Mouse (Mus musculus): ENCODE results near the gene Cd2ap.

Gene Cd2ap

DNA sequence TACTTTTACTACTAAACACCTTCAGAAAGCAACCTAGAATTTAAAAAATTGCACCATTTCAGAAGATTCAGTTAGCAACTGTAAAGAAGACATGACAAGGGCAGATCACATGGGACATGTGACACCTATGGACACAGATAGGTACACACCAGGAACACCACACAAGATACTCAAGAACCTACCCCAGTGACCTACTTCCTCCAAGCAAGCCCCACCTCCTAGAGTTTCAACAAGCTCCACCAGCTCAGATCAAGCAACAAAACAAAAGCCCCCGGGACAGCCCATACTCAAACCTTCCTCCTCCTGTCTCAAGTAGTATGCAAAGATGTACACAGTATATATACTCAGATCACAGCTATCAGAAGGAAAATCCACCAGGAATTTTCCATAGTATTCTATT is 16.1 kb downstream of the Cd2ap start:
- no peak for DNase-seq (ENCODE audit: low read depth, low spot score)

- DNase-seq (ENCODE audit: low read depth, low spot score): peak; percentile 43
Measured at GRCm38 (mm10) chr17:42857506-42857905, 19.0 kb downstream of the Cd2ap start.

- no peak for DNase-seq (ENCODE audit: low read depth, low spot score)
Measured at GRCm38 (mm10) chr17:42847108-42847507, 29.4 kb downstream of the Cd2ap start.

GRCm38 (mm10) chr17:42837193-42837592 is 39.3 kb downstream of the Cd2ap start:
- DNase-seq (ENCODE audit: low read depth, low spot score): no peak

DNA sequence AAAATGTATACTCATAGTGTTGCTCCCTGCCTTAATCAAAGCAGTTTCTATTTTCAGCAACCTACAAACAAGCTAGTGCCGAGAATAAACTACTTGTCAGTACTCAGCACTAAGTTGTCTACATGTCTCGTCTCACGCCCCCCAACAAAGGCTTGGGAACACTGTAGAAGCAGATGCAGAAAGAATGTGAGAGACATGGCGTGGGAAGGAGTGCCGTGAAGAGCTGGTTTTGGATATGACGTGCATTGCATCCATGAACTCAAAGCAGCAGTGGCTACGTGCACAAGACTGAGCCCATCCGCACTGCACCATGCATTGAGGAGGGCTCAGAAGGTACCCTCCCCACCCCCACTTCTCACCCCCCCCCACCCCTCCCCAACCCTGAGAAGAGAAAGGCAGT is 53.7 kb downstream of the Cd2ap start:
- DNase-seq (ENCODE audit: low read depth, low spot score): no peak

DNA sequence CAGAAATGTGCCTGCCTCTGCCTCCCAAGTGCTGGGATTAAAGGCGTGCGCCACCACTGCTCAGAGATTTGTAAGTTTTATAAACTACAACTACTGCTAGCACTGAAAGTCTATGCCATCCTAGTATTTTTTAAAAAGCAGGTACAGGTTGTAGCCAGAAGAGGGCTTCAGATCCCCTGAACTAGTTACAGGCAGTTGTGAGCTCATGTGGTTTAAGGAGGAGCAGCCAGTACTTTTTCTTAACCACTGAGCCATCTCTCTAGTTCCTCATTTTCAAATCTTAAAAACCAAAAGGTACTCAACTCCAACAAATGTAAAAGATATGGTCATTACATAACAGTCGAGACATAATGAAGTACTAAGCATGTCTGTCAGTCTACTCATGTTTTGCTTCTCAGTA is 61.1 kb downstream of the Cd2ap start:
- no peak for DNase-seq (ENCODE audit: low read depth, low spot score)

DNA sequence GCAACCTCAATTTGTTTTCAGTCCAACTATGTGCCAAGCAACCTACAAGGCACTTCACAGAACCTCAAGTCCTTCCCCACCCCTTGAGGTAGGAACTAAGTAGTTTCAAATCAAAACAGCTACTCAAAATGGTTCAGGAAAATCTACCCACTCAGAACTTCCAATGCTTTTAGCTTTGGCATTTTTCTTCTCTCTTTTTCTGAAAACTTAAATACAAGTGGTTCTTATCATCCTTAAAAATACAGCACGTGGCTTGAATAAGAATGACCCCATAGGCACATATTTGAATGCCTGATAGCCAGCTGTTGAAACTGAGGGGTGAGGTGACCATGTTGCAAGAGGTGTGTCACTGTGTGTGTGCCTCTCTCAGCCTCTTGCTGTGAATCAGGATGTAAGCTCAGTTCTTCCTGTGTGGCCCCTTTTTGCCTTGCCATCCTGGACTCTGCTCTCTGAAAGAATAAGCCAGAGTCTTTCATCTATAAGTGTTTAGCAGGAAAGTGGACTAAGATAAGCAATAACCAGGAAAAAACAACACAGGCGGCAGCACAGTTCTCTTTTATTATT is 84.0 kb downstream of the Cd2ap start:
- no peak for DNase-seq (ENCODE audit: low read depth, low spot score)

GRCm38 (mm10) chr17:42790787-42791186 is 85.7 kb downstream of the Cd2ap start:
- no peak for DNase-seq (ENCODE audit: low read depth, low spot score)

GRCm38 (mm10) chr17:42789723-42790122 is 86.7 kb downstream of the Cd2ap start:
- DNase-seq (ENCODE audit: low read depth, low spot score): no peak

DNA sequence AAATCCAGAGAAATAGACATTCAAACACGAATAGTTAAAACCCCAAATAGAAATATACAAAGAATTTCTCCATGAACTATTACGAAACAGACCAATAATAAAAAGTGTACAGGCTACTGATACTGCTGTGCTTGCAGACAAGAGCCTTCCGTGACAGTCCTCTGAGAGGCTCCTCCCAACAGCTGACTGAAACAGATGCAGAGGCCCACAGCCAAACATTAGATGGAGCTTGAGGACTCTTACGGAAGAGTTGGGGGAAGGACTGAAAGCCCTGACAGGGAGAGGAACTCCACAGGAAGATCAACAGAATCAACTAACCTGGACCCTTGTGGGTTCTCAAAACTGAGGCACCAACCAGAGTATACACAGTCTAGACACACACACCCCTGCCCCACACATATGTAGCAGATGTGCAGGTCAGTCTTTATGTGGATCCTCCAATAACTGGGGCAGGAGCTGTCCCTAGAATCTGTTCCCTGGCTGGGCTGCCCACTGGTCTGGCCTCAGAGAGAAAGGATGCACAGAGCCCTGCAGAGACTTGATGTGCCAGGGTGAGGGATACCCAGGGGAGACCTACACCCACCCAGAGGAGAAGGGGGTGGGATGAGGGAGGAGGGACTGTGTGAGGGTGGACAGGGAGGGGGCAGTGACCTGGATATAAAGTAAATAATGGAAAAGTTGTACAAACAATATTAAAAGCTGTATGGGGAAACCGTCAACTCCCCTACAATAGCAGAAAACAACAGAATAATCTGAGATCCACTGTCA is 87.6 kb downstream of the Cd2ap start:
- no peak for DNase-seq (ENCODE audit: low read depth, low spot score)

DNA sequence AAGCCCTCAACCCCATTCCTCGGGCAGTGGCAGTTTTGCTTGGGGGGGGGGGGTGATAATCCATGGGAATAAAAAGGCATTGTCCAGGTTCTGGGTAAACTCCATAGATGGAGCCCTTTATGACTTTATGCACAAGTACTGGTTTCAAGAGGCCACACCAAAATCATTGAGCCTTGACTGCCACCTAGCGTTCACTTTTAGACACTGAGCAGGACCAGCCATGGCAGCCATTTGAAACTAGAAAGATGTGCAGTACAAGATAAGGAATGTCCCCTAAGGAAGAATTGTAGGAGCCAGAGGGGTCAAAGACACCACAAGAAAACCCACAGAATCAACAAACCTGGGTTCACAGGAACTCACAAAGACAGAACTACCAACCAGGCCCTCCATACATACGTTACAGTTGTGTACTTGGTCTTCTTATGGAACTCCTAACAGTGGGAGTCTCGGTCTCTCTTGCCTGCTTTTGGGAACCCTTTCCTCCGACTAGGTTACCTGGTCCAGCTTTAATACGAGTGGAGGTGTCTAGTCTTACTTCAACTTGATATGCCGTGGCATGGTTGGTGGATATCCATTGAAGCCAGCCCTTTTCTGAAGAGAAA is 94.2 kb downstream of the Cd2ap start:
- peak; percentile 57 for DNase-seq (ENCODE audit: low read depth, low spot score)

DNA sequence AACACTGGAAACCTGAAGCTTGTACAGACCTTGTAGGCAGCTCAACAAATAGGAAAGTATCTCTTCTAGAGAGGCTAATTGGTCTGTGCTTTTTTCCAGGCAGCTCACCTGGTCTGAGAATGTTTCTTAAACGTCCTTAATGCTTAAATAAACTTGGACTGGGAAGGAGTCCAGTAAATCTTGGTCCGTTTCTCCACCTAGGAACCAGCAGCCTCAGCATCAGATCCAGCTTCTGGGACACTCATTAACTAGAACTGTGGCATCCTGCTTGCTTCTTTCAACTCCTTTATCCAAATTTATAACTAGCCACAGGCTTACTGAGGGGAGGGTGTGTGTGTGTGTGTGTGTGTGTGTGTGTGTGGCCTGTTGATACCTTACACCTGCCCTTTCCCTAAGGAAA is 122.7 kb downstream of the Cd2ap start:
- no peak for DNase-seq (ENCODE audit: low read depth, low spot score)

GRCm38 (mm10) chr17:42752173-42752572 is 124.3 kb downstream of the Cd2ap start:
- no peak for DNase-seq (ENCODE audit: low read depth, low spot score)

GRCm38 (mm10) chr17:42745657-42746420 is 130.6 kb downstream of the Cd2ap start:
- DNase-seq (ENCODE audit: low read depth, low spot score): no peak

Data from CD4-positive helper T cell, adult 2 months (primary cell).